Comparison of ENCODE assay signal across 8 mouse cellular contexts in the genomic region with DNA sequence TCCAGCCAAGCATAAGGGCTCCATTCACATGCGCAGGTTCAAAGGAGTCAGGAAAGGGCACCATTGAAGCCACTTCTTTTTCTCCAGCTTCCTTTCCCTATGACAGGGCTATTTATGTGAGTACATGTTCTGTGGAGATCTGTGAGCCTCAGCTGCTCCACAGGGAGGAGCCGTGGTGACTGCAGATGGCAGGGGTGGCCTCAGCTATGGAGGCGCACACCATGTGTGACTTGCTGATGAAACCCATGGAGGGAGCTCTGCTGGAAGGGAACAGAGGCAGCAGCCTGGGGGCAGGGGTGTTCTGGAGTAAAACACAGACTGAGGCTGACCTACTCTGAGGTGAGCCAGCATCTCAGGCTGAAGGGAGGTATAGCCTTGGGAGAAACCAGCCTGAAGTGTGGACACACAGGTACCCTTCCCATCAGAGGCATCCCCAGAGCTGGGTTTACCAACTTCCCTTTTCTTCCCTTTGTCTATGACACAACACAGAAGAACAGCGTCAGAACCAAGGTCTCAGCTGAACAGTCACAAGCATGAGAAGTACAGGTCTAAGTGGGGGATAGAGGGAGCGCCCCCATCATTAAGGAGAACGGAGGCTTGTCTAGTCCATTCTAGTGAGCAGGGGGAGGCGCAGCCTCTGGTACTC. TPM values are rescaled to one million over a fixed set of nuclear protein-coding genes. Genes with fewer than 3 reads are reported as not detected.
A peak's percentile ranks its signal among the peaks of the same experiment; 100 is the strongest.
DNase-seq lines count a peak whose midpoint lies in the region; ATAC-seq and TF ChIP-seq lines count a peak whose summit lies in the region.

No protein-coding gene starts in this region.

- H3K27me3 ChIP-seq in lung, embryonic 15.5 days, result no peaks in the 10 kb centered on the region
- H3K27me3 ChIP-seq in forebrain, embryonic 10.5 days (ENCODE audit: poor library complexity, severe bottlenecking), result no peaks in the 10 kb centered on the region
- H3K27me3 ChIP-seq in midbrain, postnatal 0 days (ENCODE audit: insufficient read depth, low read length), result no peaks in the 10 kb centered on the region

- no peak for DNase-seq in lung, postnatal 25 days (ENCODE audit: low spot score)
- DNase-seq in forebrain, embryonic 10.5 days (ENCODE audit: extremely low spot score, low spot score), result no peak
- DNase-seq in layer of hippocampus, postnatal 14 days (ENCODE audit: low spot score in 2 of 2), result peak; percentile 68 to 73
- no peak for DNase-seq in midbrain, postnatal 0 days (ENCODE audit: low spot score)
- no peak for DNase-seq in testis, postnatal 14 days (ENCODE audit: low spot score)
- DNase-seq in gastrocnemius, adult 8-10 months (ENCODE audit: low spot score in 2 of 2), result no peak
- DNase-seq in cerebellum, postnatal 14 days, result no peak

- 70% methylated on average over 7 of the region's 7 CpGs for WGBS in lung, embryonic 15.5 days
- 82% methylated on average over 7 of the region's 7 CpGs for WGBS in forebrain, embryonic 10.5 days
- 70% methylated on average over 7 of the region's 7 CpGs for WGBS in midbrain, postnatal 0 days

- no peak overlapping the region for H3K4me2 ChIP-seq in lung, embryonic 15.5 days
- no peak overlapping the region for H3K4me2 ChIP-seq in midbrain, postnatal 0 days (ENCODE audit: low read depth, low read length, poor library complexity, severe bottlenecking)

- H3K9me3 ChIP-seq in lung, embryonic 15.5 days, result no peaks in the 10 kb centered on the region
- H3K9me3 ChIP-seq in forebrain, embryonic 10.5 days, result no peaks in the 10 kb centered on the region
- H3K9me3 ChIP-seq in midbrain, postnatal 0 days (ENCODE audit: low read length), result no peaks in the 10 kb centered on the region

- H3K4me3 ChIP-seq in lung, embryonic 15.5 days, result no peak overlapping the region
- H3K4me3 ChIP-seq in forebrain, embryonic 10.5 days, result peak overlapping the region; percentile 25; the same call in 1 of the 2 replicates
- H3K4me3 ChIP-seq in midbrain, postnatal 0 days (ENCODE audit: low read depth, low read length), result no peak overlapping the region

- H3K27ac ChIP-seq in lung, embryonic 15.5 days, result peak overlapping the region; percentile 88
- H3K27ac ChIP-seq in forebrain, embryonic 10.5 days, result peak overlapping the region; percentile 93
- peak overlapping the region; percentile 97 for H3K27ac ChIP-seq in midbrain, postnatal 0 days (ENCODE audit: low read depth, low read length)

- no peak overlapping the region for H3K9ac ChIP-seq in lung, embryonic 15.5 days
- no peak overlapping the region for H3K9ac ChIP-seq in midbrain, postnatal 0 days (replicated peaks; ENCODE audit: low read length, poor library complexity, severe bottlenecking)

- H3K36me3 ChIP-seq in lung, embryonic 15.5 days, result peaks cover 15% of the 10 kb centered on the region; the same call in 1 of the 2 replicates
- peaks cover 26% of the 10 kb centered on the region for H3K36me3 ChIP-seq in forebrain, embryonic 10.5 days (replicated peaks)
- H3K36me3 ChIP-seq in midbrain, postnatal 0 days (ENCODE audit: insufficient read depth, low read length), result 0 out of 2 replicates have a peak, but pooled peaks cover 4% of the 10 kb centered on the region

- no peak for ATAC-seq in lung, embryonic 15.5 days (ENCODE audit: borderline replicate concordance, extremely low read depth, low FRiP score, low TSS enrichment)
- ATAC-seq in midbrain, postnatal 0 days (ENCODE audit: low FRiP score), result no peak

- H3K4me1 ChIP-seq in lung, embryonic 15.5 days, result peaks cover 72% of the 10 kb centered on the region
- H3K4me1 ChIP-seq in forebrain, embryonic 10.5 days, result peaks cover 76% of the 10 kb centered on the region
- H3K4me1 ChIP-seq in midbrain, postnatal 0 days (ENCODE audit: insufficient read depth, low read length), result peaks cover 37% of the 10 kb centered on the region

- peak; percentile 35 for TF ChIP-seq CTCF in midbrain, postnatal 0 days (IDR thresholded peaks at IDR 0.05)

RNA-seq across cellular contexts. Expression of a gene that starts 36.5 kb away (rescaled TPM):
- polyA plus RNA-seq in lung, embryonic 15.5 days (2015; fragmentation: Nextera tagmentation; extraction: Ambion mirVana), result 143 and 144 TPM in 2 replicates
- polyA plus RNA-seq in forebrain, embryonic 10.5 days (2016; fragmentation: Nextera tagmentation; extraction: Ambion mirVana), result 209 and 210 TPM in 2 replicates
- total RNA-seq in layer of hippocampus, postnatal 14 days (2021), result 10 to 100 TPM; 87.9 to 94.2 TPM
- 157 and 311 TPM in 2 replicates for total RNA-seq in midbrain, postnatal 0 days (2014; rRNA removed)
- 165 and 171 TPM in 2 replicates for polyA plus RNA-seq in midbrain, postnatal 0 days (2015; fragmentation: Nextera tagmentation; extraction: Ambion mirVana)
- 1 to 10 TPM; 7.0 to 9.8 (median 8.2) TPM for total RNA-seq in gastrocnemius, adult 8-10 months (2022)

RNA-seq across cellular contexts. Expression of a gene that starts 39.6 kb away (rescaled TPM):
- polyA plus RNA-seq in lung, embryonic 15.5 days (2015; fragmentation: Nextera tagmentation; extraction: Ambion mirVana), result 4.6 and 8.2 TPM in 2 replicates
- 0.74 and 0.82 TPM in 2 replicates for polyA plus RNA-seq in forebrain, embryonic 10.5 days (2016; fragmentation: Nextera tagmentation; extraction: Ambion mirVana)
- total RNA-seq in layer of hippocampus, postnatal 14 days (2021), result 10 to 100 TPM; 26.5 to 29.3 TPM
- 0.52 and 3.1 TPM in 2 replicates for total RNA-seq in midbrain, postnatal 0 days (2014; rRNA removed)
- 1.9 and 2.3 TPM in 2 replicates for polyA plus RNA-seq in midbrain, postnatal 0 days (2015; fragmentation: Nextera tagmentation; extraction: Ambion mirVana)
- total RNA-seq in gastrocnemius, adult 8-10 months (2022), result 1 to 10 TPM in 1 of 4 experiments, under 1 TPM in 3; 0.41 to 1.5 (median 0.48) TPM

Comparison
In these comparisons a context has a peak if more than half of its experiments do, and no peak if none do; other contexts are left out.
1. DNase-seq: peak in layer of hippocampus, postnatal 14 days (2 of 2); none in lung, postnatal 25 days (single experiment), forebrain, embryonic 10.5 days (single experiment), midbrain, postnatal 0 days (single experiment), testis, postnatal 14 days (single experiment), gastrocnemius, adult 8-10 months (0 of 2) and cerebellum, postnatal 14 days (0 of 2).
2. RNA of a gene that starts 36.5 kb away (total RNA-seq): 157 to 311 TPM in midbrain, postnatal 0 days and 87.9 to 94.2 TPM in layer of hippocampus, postnatal 14 days; 7.0 to 9.8 TPM in gastrocnemius, adult 8-10 months; every median in the first group is over 4 times any median in the second.
3. Peak in every context shown above with its lines, with median percentiles within 50 percentile points of each other: H3K27ac ChIP-seq.